Mouse (Mus musculus): ENCODE measurements around the gene Vps51.
"Not testable (repeated sequence)": the region's sequence is repeated elsewhere in the genome, so short reads cannot be mapped to it uniquely, and the experiment has no call there.

The Vps51 gene

GRCm38 (mm10) chr19:6047899-6048166 is 29.2 kb downstream of the Vps51 start:
- no peak for DNase-seq (ENCODE audit: low read depth, low spot score)

GRCm38 (mm10) chr19:6047154-6047898 is 29.7 kb downstream of the Vps51 start:
- DNase-seq (ENCODE audit: low read depth, low spot score), result no peak

- peak; percentile 84 for DNase-seq (ENCODE audit: low read depth, low spot score)
These were observed 30.5 kb downstream of the Vps51 start, which contains the start of gene Syvn1 for GRCm38 (mm10) chr19:6046294-6047153. Syvn1 (plus strand) TSS chr19:6046576.

- DNase-seq (ENCODE audit: low read depth, low spot score), result no peak
These were observed 31.4 kb downstream of the Vps51 start for GRCm38 (mm10) chr19:6045366-6046293.

- not testable (repeated sequence) for DNase-seq (ENCODE audit: low read depth, low spot score)
These were observed 32.9 kb downstream of the Vps51 start for GRCm38 (mm10) chr19:6044102-6044501.

GRCm38 (mm10) chr19:6042293-6042692 is 34.7 kb downstream of the Vps51 start:
- DNase-seq (ENCODE audit: low read depth, low spot score), result no peak

- DNase-seq (ENCODE audit: low read depth, low spot score), result no peak
These were observed 37.0 kb downstream of the Vps51 start for GRCm38 (mm10) chr19:6040002-6040401.

- no peak for DNase-seq (ENCODE audit: low read depth, low spot score)
These were observed 38.7 kb downstream of the Vps51 start for GRCm38 (mm10) chr19:6038326-6038725.

GRCm38 (mm10) chr19:6037695-6038094 is 39.3 kb downstream of the Vps51 start:
- no peak for DNase-seq (ENCODE audit: low read depth, low spot score)

- no peak for DNase-seq (ENCODE audit: low read depth, low spot score)
These were observed 41.0 kb downstream of the Vps51 start for GRCm38 (mm10) chr19:6035966-6036585.

- no peak for DNase-seq (ENCODE audit: low read depth, low spot score)
These were observed 46.3 kb downstream of the Vps51 start for GRCm38 (mm10) chr19:6030520-6031280.

- no peak for DNase-seq (ENCODE audit: low read depth, low spot score)
These were observed 47.6 kb downstream of the Vps51 start for GRCm38 (mm10) chr19:6029426-6029825.

GRCm38 (mm10) chr19:6028991-6029390 is 48.0 kb downstream of the Vps51 start:
- no peak for DNase-seq (ENCODE audit: low read depth, low spot score)

- DNase-seq (ENCODE audit: low read depth, low spot score), result no peak
These were observed 53.1 kb downstream of the Vps51 start for GRCm38 (mm10) chr19:6023930-6024329.

- no peak for DNase-seq (ENCODE audit: low read depth, low spot score)
These were observed 54.0 kb downstream of the Vps51 start for GRCm38 (mm10) chr19:6023059-6023458.

- DNase-seq (ENCODE audit: low read depth, low spot score), result no peak
These were observed 56.8 kb downstream of the Vps51 start for GRCm38 (mm10) chr19:6020276-6020675.

- DNase-seq (ENCODE audit: low read depth, low spot score), result peak; percentile 72
These were observed 58.6 kb downstream of the Vps51 start for GRCm38 (mm10) chr19:6018142-6019089.
